Mouse (Mus musculus) kidney, postnatal 4 days (tissue): ENCODE measurements around the gene Syt5.

ENCODE experiments used
- DNase-seq, 2 experiments: peaks; one replicate each; pipeline ENCODE4 v3.0.0; 2021; ENCODE audit warnings: mixed read lengths in 2 of 2

Gene Syt5

GRCm38 (mm10) chr7:4498251-4498650 lies 49.1 kb downstream of the Syt5 start:
- DNase-seq, result peak; percentile 57 to 74

GRCm38 (mm10) chr7:4497271-4497903 lies 50.0 kb downstream of the Syt5 start:
- no peak for DNase-seq

GRCm38 (mm10) chr7:4496468-4496867 lies 50.9 kb downstream of the Syt5 start:
- no peak for DNase-seq

DNA sequence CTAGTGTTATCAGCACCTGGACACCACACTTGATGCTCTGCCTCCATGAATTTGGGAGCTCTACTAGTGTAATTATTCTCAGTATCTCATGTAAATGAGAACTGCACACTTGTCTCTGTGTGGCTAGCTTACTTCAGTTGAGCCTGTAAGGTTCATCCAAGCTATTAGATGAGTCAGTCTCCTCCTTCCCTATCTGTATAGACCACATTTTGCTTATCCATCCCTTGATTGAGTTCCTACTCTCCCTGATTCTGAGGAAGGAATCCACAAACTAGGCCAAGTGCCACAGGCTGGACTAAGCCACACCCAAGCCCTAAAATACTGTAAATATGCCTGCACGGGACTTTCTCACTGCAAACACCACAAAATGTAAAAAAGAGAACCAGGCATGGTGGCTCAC lies 53.4 kb downstream of the Syt5 start:
- DNase-seq, result no peak

DNA sequence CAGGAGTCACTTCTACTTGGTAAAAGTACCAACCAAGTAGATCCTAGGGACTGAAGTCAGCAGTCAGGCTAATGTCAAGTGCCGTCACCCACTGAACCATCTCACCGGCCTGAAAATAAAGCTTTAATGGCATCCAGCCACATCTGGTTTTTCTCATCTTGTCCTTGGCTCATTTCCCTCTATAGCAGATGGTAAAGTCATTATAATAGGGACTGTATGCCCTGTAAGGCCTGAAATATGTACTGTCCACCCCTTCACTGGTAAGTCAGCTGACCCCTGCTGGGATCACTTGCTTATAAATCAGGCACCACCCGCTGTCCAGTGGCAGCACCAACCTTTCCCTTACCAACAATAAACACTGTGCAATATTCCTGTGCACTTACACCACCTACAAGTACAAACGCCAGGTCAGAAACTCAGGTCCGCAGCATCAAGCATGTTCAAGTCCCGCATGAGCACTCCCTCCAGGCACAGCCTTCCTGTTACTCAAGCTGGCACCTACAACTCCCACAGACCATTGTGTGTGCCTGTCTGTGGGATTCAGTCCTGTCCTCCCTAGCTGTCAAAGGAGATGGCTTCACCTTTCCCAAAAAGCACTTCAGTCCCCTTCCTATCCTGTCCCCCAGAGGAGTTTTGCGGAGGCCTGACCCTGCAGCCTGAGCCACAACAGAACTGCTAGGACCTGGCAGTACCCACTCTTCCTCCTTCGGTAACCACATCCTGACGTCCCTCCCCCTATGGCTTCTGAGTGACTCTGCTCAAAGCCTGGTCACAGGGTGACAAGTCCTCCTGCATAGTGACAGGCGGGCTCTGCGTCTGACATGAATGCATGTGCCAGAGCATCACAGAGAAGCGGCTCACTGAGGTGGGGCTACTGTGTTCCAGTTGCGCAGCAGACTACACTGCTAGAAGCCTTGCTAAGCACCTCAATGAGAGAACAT lies 54.8 kb downstream of the Syt5 start:
- no peak for DNase-seq

GRCm38 (mm10) chr7:4491308-4491707 lies 56.0 kb downstream of the Syt5 start:
- DNase-seq, result peak in 1 of 2 experiments; percentile 45
